Mouse (Mus musculus) CH12.LX (cell line): Measurements from ENCODE around the gene Arhgap31.

Experiments
- CTCF ChIP-seq, 2 experiments: IDR thresholded peaks in 1 of 2; conservative IDR thresholded peaks in 1 of 2; 2 replicates each; pipeline ENCODE4 v1.5.1; 2011 to 2012; ENCODE audit warnings: low read depth in 2 of 2, low read length in 2 of 2, improper control_type of control experiment in 1 of 2, inconsistent platforms in 1 of 2, mild to moderate bottlenecking in 1 of 2, moderate library complexity in 1 of 2
- MEF2A ChIP-seq: IDR thresholded peaks from 2 replicates; pipeline ENCODE4 v1.6.1; 2014; ENCODE audit warnings: low read depth, mild to moderate bottlenecking, inconsistent platforms, low read length, improper control_type of control experiment, borderline replicate concordance
- MXI1 ChIP-seq: IDR thresholded peaks from 2 replicates; pipeline ENCODE4 v1.6.1; 2011; ENCODE audit warnings: mild to moderate bottlenecking, low read depth, low read length, improper control_type of control experiment
- MYC ChIP-seq: IDR thresholded peaks from 2 replicates; pipeline ENCODE4 v1.6.1; 2011; ENCODE audit warnings: low read depth, mild to moderate bottlenecking, improper control_type of control experiment, low read length
- POLR2A ChIP-seq: IDR thresholded peaks from 2 replicates; pipeline ENCODE4 v1.6.1; 2011; ENCODE audit warnings: low read depth, mild to moderate bottlenecking, improper control_type of control experiment, low read length
- POLR2AphosphoS2 ChIP-seq: IDR thresholded peaks from 2 replicates; pipeline ENCODE4 v1.6.1; 2011; ENCODE audit warnings: low read depth, low read length, improper control_type of control experiment
- TCF12 ChIP-seq: IDR thresholded peaks from 2 replicates; pipeline ENCODE4 v1.6.1; 2014; ENCODE audit warnings: low read depth, mild to moderate bottlenecking, inconsistent platforms, low read length, improper control_type of control experiment
- UBTF ChIP-seq: IDR thresholded peaks from 2 replicates; pipeline ENCODE4 v1.6.1; 2012; ENCODE audit warnings: low read depth, mild to moderate bottlenecking, inconsistent platforms, low read length, improper control_type of control experiment, moderate library complexity
- ZC3H11A ChIP-seq: IDR thresholded peaks from 2 replicates; pipeline ENCODE4 v1.6.1; 2012; ENCODE audit warnings: low read depth, mild to moderate bottlenecking, inconsistent platforms, low read length, improper control_type of control experiment

GRCm38 (mm10) chr16:38637085-38637484 is 76.0 kb downstream of the Arhgap31 start:
- TF ChIP-seq POLR2A (no peak), POLR2AphosphoS2 (no peak), ZC3H11A (no peak), UBTF (no peak), TCF12 (no peak), MXI1 (no peak; the same call in 1 of the 2 replicates), MEF2A (no peak), CTCF (conservative IDR thresholded peaks at IDR 0.05 in 1 of 2, IDR thresholded peaks at IDR 0.05 in 1 of 2; ENCODE audit: low read depth in 2 of 2, low read length in 2 of 2) (no peak), MYC (no peak)
